Mouse (Mus musculus) adrenal gland, postnatal 36 days (tissue): ENCODE measurements around the gene Dlgap4. TPM values are rescaled to one million over a fixed set of nuclear protein-coding genes. Genes with fewer than 3 reads are reported as not detected.
A peak's percentile ranks its signal among the peaks of the same experiment; 100 is the strongest.

Source experiments
- DNase-seq, 2 experiments: peaks; one replicate each; pipeline ENCODE4 v3.0.0; 2021; ENCODE audit warnings: mixed read lengths in 1 of 2
- total RNA-seq, 2 experiments: library from RNA; stranded (reverse); gene quantifications; 2 replicates each; pipeline ENCODE4 v1.2.3; 2021

Dlgap4 gene
- total RNA-seq, 2 experiments from 2014 or later: 45.4 to 47.3 TPM

DNA sequence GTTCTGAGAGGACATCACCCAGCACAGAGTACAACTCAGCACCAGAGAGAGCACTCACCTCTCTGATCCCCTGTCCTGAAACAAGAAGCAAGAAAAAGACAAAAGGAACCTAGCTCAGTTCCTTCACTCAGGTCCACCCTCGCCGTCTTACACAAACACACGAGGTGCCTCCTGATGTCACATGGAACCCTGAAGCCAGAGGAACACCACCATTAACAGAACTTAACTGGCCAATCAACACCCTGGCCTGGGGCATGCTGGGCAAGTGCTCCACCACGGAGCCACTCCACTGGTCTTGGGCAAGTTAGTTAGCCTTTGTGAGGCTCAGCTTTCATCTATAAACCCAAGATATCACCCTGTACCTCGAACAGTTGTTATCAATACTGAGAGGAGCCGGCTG lies 193.4 kb downstream of the Dlgap4 start:
- DNase-seq: no peak

DNA sequence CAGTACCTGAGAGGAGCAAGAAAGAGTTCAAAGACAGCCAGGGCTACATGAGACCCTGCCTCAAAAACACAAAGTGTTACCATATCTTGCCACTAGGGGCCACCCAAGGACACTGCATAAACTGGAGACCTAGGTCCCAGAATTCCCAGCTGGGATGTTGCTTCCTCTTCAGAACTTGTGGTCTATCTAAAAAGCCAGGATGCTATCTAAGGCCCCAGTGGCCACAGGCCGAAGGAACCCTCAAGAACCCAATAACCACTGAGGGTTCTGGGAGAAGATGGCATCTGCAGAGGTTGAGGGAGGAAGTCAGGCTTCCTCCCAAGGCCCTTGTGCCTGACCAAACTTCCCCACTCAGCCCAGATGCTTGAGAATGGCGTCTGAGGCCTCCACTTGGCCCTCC lies 196.1 kb downstream of the Dlgap4 start:
- DNase-seq: peak; percentile 48 to 66

DNA sequence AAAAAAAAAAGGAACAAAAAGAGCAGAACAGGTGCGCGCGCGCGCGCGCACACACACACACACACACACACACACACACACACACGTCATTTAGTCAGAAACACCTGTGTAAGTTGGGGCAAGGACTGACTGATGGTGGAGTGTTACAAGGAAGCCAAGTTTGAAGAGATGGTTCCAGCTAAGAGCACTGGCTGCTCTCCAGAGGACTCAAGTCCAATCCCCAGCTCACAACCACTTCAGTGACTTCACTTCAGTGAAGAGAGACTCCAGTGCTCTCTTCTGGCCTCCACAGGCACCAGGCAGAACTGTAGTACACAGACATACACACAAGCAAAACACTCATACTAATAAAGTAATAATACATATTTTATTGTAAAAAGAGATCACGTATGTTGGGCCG lies 197.2 kb downstream of the Dlgap4 start:
- DNase-seq: no peak

DNA sequence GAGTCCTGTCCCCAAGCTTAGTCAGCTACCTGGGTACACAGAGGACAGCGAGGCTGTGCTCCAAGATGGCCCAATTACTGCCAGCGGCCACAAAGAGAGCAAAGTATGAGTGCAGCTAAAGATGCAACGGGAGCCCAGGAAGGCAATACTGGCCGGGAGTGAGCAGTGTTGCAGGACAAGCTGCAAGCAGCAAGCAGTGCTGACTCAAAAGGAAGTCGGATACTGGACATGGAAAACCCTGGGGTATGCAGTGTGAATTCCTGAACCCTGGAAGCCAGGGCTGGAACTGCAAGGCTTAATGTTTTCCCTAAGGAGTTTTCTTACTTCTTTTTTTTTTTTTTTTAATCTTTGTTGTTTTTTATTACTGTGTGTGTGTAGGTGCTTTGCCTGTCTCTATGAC lies 198.1 kb downstream of the Dlgap4 start:
- DNase-seq: no peak

Other genes with a start within 250 kb of the Dlgap4 start
- 10 to 100 TPM; 49.7 to 67.5 TPM for gene Epb41l1, start 192.8 kb upstream of the Dlgap4 start, total RNA-seq
- gene Aar2, start 66.1 kb upstream of the Dlgap4 start, total RNA-seq: 10 to 100 TPM; 35.3 to 36.2 TPM
- 10 to 100 TPM; 56.2 to 67.3 TPM for gene Myl9, start 161.7 kb downstream of the Dlgap4 start, total RNA-seq
- 1 to 10 TPM; 3.9 to 4.4 TPM for gene Tgif2, start 226.3 kb downstream of the Dlgap4 start, total RNA-seq
- gene 4930518I15Rik, start 244.2 kb downstream of the Dlgap4 start, total RNA-seq: 1 to 10 TPM; 1.4 to 3.2 TPM
- gene Rab5if, start 249.4 kb downstream of the Dlgap4 start, total RNA-seq: 100 to 1,000 TPM; 244 to 346 TPM